Mouse (Mus musculus) heart, adult 9 months (tissue): Measurements from ENCODE around the gene Myl9.
"Not testable (repeated sequence)": the region's sequence is repeated elsewhere in the genome, so short reads cannot be mapped to it uniquely, and the experiment has no call there.

Experiments used
- DNase-seq, 2 experiments: peaks; one replicate each; pipeline ENCODE4 v3.0.0; 2022; ENCODE audit warnings: low spot score in 2 of 2

Myl9 gene

GRCm38 (mm10) chr2:156784016-156784585 is 8.9 kb downstream of the Myl9 start:
- DNase-seq = no peak

GRCm38 (mm10) chr2:156784891-156785290 is 9.7 kb downstream of the Myl9 start:
- DNase-seq = no peak

GRCm38 (mm10) chr2:156786369-156786768 is 11.1 kb downstream of the Myl9 start:
- not testable (repeated sequence) for DNase-seq

GRCm38 (mm10) chr2:156787090-156787775 is 12.0 kb downstream of the Myl9 start:
- no peak for DNase-seq

GRCm38 (mm10) chr2:156787776-156788105 is 12.5 kb downstream of the Myl9 start:
- DNase-seq = no peak

- no peak for DNase-seq
These were observed 13.6 kb downstream of the Myl9 start for GRCm38 (mm10) chr2:156788836-156789235.

- DNase-seq = no peak
These were observed 23.3 kb downstream of the Myl9 start for GRCm38 (mm10) chr2:156798516-156798915.

- no peak for DNase-seq
These were observed 25.8 kb downstream of the Myl9 start for GRCm38 (mm10) chr2:156801045-156801444.

- DNase-seq = not testable (repeated sequence)
These were observed 26.9 kb downstream of the Myl9 start for GRCm38 (mm10) chr2:156802116-156802515.

GRCm38 (mm10) chr2:156803698-156804372 is 28.6 kb downstream of the Myl9 start:
- no peak for DNase-seq

GRCm38 (mm10) chr2:156804589-156804988 is 29.4 kb downstream of the Myl9 start:
- DNase-seq = no peak

- no peak for DNase-seq
These were observed 31.7 kb downstream of the Myl9 start for GRCm38 (mm10) chr2:156806886-156807285.

- DNase-seq = peak; percentile 35 to 66
These were observed 34.4 kb downstream of the Myl9 start for GRCm38 (mm10) chr2:156809579-156809978.

GRCm38 (mm10) chr2:156810716-156811115 is 35.5 kb downstream of the Myl9 start:
- no peak for DNase-seq

GRCm38 (mm10) chr2:156811556-156811955 is 36.3 kb downstream of the Myl9 start:
- no peak for DNase-seq

- no peak for DNase-seq
These were observed 39.2 kb downstream of the Myl9 start for GRCm38 (mm10) chr2:156814344-156814801.

- no peak for DNase-seq
These were observed 39.7 kb downstream of the Myl9 start for GRCm38 (mm10) chr2:156814893-156815292.

- no peak for DNase-seq
These were observed 40.2 kb downstream of the Myl9 start for GRCm38 (mm10) chr2:156815412-156815811.

GRCm38 (mm10) chr2:156816116-156816515 is 40.9 kb downstream of the Myl9 start:
- no peak for DNase-seq

GRCm38 (mm10) chr2:156825128-156825527 is 49.9 kb downstream of the Myl9 start:
- DNase-seq = not testable (repeated sequence)
